Mouse (Mus musculus) liver, embryonic 14 days (tissue): ENCODE data around the gene Olfr23. TPM values are rescaled to one million over a fixed set of nuclear protein-coding genes. Genes with fewer than 3 reads are reported as not detected.

Source experiments
- polyA plus RNA-seq: library from polyadenylated mRNA; depleted of rRNA; stranded (reverse); fragments of >200 nt; gene quantifications from 2 replicates; pipeline ENCODE4 v1.2.3, GENCODE M21; 2012; rRNA removed

Gene Olfr23
- polyA plus RNA-seq: not detected in 2 replicates

DNA sequence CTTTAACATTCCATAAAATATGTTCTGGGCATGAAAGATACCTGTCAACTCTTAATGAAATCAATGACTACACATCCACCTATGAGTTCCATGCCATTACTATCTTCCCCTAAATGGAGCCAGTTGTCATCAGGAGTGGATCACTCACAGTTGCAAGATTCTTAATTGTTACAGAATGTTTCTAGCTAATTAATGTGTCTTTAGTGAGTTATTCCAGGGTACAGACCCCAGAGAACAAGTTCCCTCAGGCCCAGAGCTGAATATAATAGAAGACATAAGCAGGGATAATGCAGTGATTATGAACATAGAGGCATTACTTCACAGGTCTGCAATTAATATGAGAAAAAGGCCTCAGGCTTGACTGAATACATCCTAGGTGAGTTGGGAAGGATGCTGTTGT lies at the start of gene Olfr23:
TSS of gene Olfr23 (plus strand) at position 301 of the 400 bp plus-strand sequence.

GRCm38 (mm10) chr11:73890671-73891070 lies 45.8 kb upstream of the Olfr23 start, which contains the start of gene Olfr394:
Gene Olfr394, minus strand, starts transcription at chr11:73890771.

GRCm38 (mm10) chr11:73909199-73909598 lies 27.3 kb upstream of the Olfr23 start, which contains the start of gene Olfr395:
Gene Olfr395, minus strand, starts transcription at chr11:73909299.

DNA sequence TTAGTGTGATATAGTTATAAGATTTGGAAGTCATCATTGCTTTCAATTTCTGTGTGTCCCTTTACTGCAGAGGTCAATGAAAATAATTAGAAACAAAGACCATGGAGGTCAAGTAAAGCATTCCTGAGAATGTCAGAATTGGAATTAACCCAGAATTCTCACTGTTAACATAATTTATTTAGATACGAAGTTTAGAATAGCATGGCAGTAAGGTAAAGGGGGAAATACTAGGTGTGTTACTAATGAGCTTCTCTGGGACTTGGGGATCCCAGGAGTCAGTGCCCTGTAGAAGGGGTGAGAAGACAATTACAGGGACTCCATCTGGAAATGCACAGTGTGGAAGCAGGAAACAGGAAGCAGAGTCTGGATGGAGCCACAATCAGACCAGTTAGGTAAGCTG lies 24.0 kb downstream of the Olfr23 start, which contains the start of gene Olfr397:
TSS of gene Olfr397 (plus strand) at position 301 of the 400 bp plus-strand sequence.

DNA sequence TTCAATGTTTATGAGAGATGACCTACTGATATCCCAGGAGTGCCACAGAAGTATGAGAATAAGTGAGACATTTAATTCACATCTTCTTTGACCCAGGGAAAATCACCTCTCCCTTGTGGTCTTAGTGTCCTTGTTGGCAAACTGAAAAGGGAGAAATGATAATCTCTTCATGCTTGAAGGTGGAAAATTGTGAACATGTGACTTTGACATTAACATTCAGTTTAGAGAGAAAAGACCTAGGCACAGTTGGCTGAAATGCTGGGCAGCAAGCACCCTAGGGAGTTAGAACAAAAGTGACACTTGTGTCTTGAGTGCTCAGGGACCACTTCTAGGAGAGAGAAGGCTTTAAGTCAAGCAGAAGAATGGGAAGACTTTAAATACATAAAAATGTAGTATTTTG lies 53.8 kb downstream of the Olfr23 start, which contains the start of gene Olfr398:
TSS of gene Olfr398 (minus strand) at position 101 of the 400 bp plus-strand sequence.

Other genes starting within 250 kb of the Olfr23 start
- not detected in 2 replicates for gene Zfp735, start 247.9 kb upstream of the Olfr23 start, polyA plus RNA-seq
- gene Olfr389, start 156.0 kb upstream of the Olfr23 start, polyA plus RNA-seq: not detected in 2 replicates
- not detected in 2 replicates for gene Olfr390, start 153.7 kb upstream of the Olfr23 start, polyA plus RNA-seq
- gene Olfr391-ps, start 133.6 kb upstream of the Olfr23 start, polyA plus RNA-seq: not detected in 2 replicates
- gene Olfr392, start 119.6 kb upstream of the Olfr23 start, polyA plus RNA-seq: not detected in 2 replicates
- not detected in 2 replicates for gene Olfr393, start 85.2 kb upstream of the Olfr23 start, polyA plus RNA-seq
- not detected in 2 replicates for gene Olfr394, start 45.9 kb upstream of the Olfr23 start, polyA plus RNA-seq
- gene Olfr395, start 27.4 kb upstream of the Olfr23 start, polyA plus RNA-seq: not detected in 2 replicates
- gene Olfr397, start 24.1 kb downstream of the Olfr23 start, polyA plus RNA-seq: not detected in 2 replicates
- not detected in 2 replicates for gene Olfr398, start 53.7 kb downstream of the Olfr23 start, polyA plus RNA-seq
- not detected in 2 replicates for gene Olfr139, start 119.9 kb downstream of the Olfr23 start, polyA plus RNA-seq
- gene Olfr399, start 119.9 kb downstream of the Olfr23 start, polyA plus RNA-seq: not detected in 2 replicates
- gene Zfp616, start 133.3 kb downstream of the Olfr23 start, polyA plus RNA-seq: not detected in 2 replicates
- not detected in 2 replicates for gene Olfr401, start 177.0 kb downstream of the Olfr23 start, polyA plus RNA-seq
- not detected in 2 replicates for gene Olfr402, start 216.9 kb downstream of the Olfr23 start, polyA plus RNA-seq
- not detected in 2 replicates for gene Olfr403, start 249.6 kb downstream of the Olfr23 start, polyA plus RNA-seq